In the genomic region with DNA sequence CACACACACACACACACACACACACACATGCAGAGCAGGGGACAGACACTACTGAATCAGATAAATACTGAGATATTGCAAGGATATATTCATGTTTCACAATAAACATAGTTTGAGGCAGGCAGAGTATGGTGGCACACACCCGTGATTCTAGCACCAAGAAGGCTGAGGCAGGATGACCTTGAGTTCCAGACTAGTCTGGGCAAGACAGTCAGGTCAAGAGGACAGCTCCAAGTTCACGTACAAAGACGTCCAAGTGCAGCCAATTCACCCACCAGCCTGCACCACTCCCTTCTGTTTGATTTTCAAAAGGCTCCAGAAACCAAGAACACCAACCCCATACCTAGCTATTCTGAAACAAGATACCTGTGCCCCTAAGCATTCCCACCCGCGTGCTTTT, we compare ENCODE assay signal across 9 mouse cellular contexts. TPM values are rescaled to one million over a fixed set of nuclear protein-coding genes. Genes with fewer than 3 reads are reported as not detected.
DNase-seq lines count a peak whose midpoint lies in the region; ATAC-seq and TF ChIP-seq lines count a peak whose summit lies in the region.
"Had no signal": no experiment of that assay in that cellular context is flagged by ENCODE, and none has a peak within 500 bp of the region (broad histone marks: within the 10 kb centered on the region; RNA-seq: fewer than 3 reads in every experiment).

No protein-coding gene starts in this region.

- H3K9me3 ChIP-seq in E14TG2a.4 (ENCODE audit: low read length) = no peaks in the 10 kb centered on the region
- no peaks in the 10 kb centered on the region for H3K9me3 ChIP-seq in forebrain, postnatal 0 days (ENCODE audit: low read length)
- H3K9me3 ChIP-seq in liver, embryonic 16.5 days (replicated peaks; ENCODE audit: control insufficient read depth, low read length) = no peaks in the 10 kb centered on the region
- H3K9me3 ChIP-seq in limb, embryonic 10.5 days (replicated peaks) = no peaks in the 10 kb centered on the region

- peaks cover 88% of the 10 kb centered on the region for H3K4me1 ChIP-seq in E14TG2a.4 (replicated peaks; ENCODE audit: low read depth, low read length)
- H3K4me1 ChIP-seq in forebrain, postnatal 0 days (ENCODE audit: insufficient read depth) = peaks cover 13% of the 10 kb centered on the region
- peaks cover 69% of the 10 kb centered on the region for H3K4me1 ChIP-seq in liver, embryonic 16.5 days (ENCODE audit: control insufficient read depth, low read depth, low read length)
- peaks cover 60% of the 10 kb centered on the region for H3K4me1 ChIP-seq in limb, embryonic 10.5 days

- TF ChIP-seq CTCF in E14TG2a.4 (conservative IDR thresholded peaks at IDR 0.05; ENCODE audit: low read length) = no peak
- TF ChIP-seq CTCF in forebrain, postnatal 0 days (IDR thresholded peaks at IDR 0.05; ENCODE audit: low read depth) = no peak

- H3K4me3 ChIP-seq in E14TG2a.4 (replicated peaks; ENCODE audit: low read length) = peak overlapping the region; percentile 91
- H3K4me3 ChIP-seq in forebrain, postnatal 0 days (ENCODE audit: low read depth, low read length) = peak overlapping the region; percentile 91
- peak overlapping the region; percentile 79 for H3K4me3 ChIP-seq in liver, embryonic 16.5 days (ENCODE audit: low read depth, low read length)
- H3K4me3 ChIP-seq in limb, embryonic 10.5 days = no peak overlapping the region

- peak overlapping the region; percentile 95; the same call in 1 of the 2 replicates for H3K9ac ChIP-seq in forebrain, postnatal 0 days
- H3K9ac ChIP-seq in liver, embryonic 16.5 days (ENCODE audit: low read depth, low read length) = peak overlapping the region; percentile 35; the same call in 1 of the 2 replicates

- H3K36me3 ChIP-seq in E14TG2a.4 (ENCODE audit: insufficient read depth, low read length) = peaks cover 8% of the 10 kb centered on the region; the same call in 1 of the 2 replicates
- no peaks in the 10 kb centered on the region for H3K36me3 ChIP-seq in forebrain, postnatal 0 days (ENCODE audit: insufficient read depth)
- no peaks in the 10 kb centered on the region for H3K36me3 ChIP-seq in liver, embryonic 16.5 days (ENCODE audit: control insufficient read depth, insufficient read depth)
- no peaks in the 10 kb centered on the region for H3K36me3 ChIP-seq in limb, embryonic 10.5 days

- no peak overlapping the region for H3K27ac ChIP-seq in forebrain, postnatal 0 days (ENCODE audit: low read depth, low read length)
- peak overlapping the region; percentile 46 for H3K27ac ChIP-seq in liver, embryonic 16.5 days (ENCODE audit: low read length)
- no peak overlapping the region for H3K27ac ChIP-seq in limb, embryonic 10.5 days

- WGBS in forebrain, postnatal 0 days = 79% methylated on average over 5 of the region's 5 CpGs
- WGBS in liver, embryonic 16.5 days (ENCODE audit: insufficient replicate concordance) = 63% methylated on average over 5 of the region's 5 CpGs
- 79% methylated on average over 5 of the region's 5 CpGs for WGBS in limb, embryonic 10.5 days

- DNase-seq in cerebellum, adult 9-11 months = peak; percentile 6
- DNase-seq in forebrain, postnatal 0 days = no peak
- no peak for DNase-seq in B cell, adult 2 months
- no peak for DNase-seq in limb, embryonic 10.5 days (ENCODE audit: low spot score)
- DNase-seq in frontal cortex, postnatal 25 days (ENCODE audit: low spot score in 2 of 2) = no peak
- DNase-seq: cerebellum, adult 18-20 months had no signal

- peak overlapping the region; percentile 76 for H3K4me2 ChIP-seq in forebrain, postnatal 0 days (ENCODE audit: low read depth)
- H3K4me2 ChIP-seq in liver, embryonic 16.5 days (ENCODE audit: low read depth, low read length) = peak overlapping the region; percentile 92

- peaks cover 6% of the 10 kb centered on the region for H3K27me3 ChIP-seq in E14TG2a.4 (ENCODE audit: insufficient read depth, low read length)
- H3K27me3 ChIP-seq in forebrain, postnatal 0 days (ENCODE audit: insufficient read depth, low read length) = no peaks in the 10 kb centered on the region
- H3K27me3 ChIP-seq in liver, embryonic 16.5 days (ENCODE audit: control insufficient read depth, insufficient read depth, low read depth, low read length) = no peaks in the 10 kb centered on the region
- H3K27me3 ChIP-seq in limb, embryonic 10.5 days (ENCODE audit: low read depth, poor library complexity, severe bottlenecking) = no peaks in the 10 kb centered on the region

- ATAC-seq in cerebellum, adult (ENCODE audit: insufficient number of reproducible peaks, low FRiP score, low TSS enrichment) = no peak
- ATAC-seq in forebrain, postnatal 0 days = no peak
- no peak for ATAC-seq in liver, embryonic 16.5 days (ENCODE audit: low read depth)

RNA-seq across cellular contexts. Expression of a gene that starts 23.0 kb away (rescaled TPM):
- total RNA-seq in forebrain, postnatal 0 days (2014; rRNA removed) = 14.5 and 15.4 TPM in 2 replicates
- 5.5 and 8.4 TPM in 2 replicates for polyA plus RNA-seq in forebrain, postnatal 0 days (2015; fragmentation: Nextera tagmentation; extraction: Ambion mirVana)
- 10.2 and 12.6 TPM in 2 replicates for polyA plus RNA-seq in liver, embryonic 16.5 days (2015; fragmentation: Nextera tagmentation; extraction: Ambion mirVana)
- polyA plus RNA-seq in limb, embryonic 10.5 days (2016; fragmentation: Nextera tagmentation; extraction: Ambion mirVana) = 5.1 and 7.2 TPM in 2 replicates
